Mouse (Mus musculus): Measurements from ENCODE around the gene Krt25. TPM values are rescaled to one million over a fixed set of nuclear protein-coding genes. Genes with fewer than 3 reads are reported as not detected.
A peak's percentile ranks its signal among the peaks of the same experiment; 100 is the strongest.

Krt25 gene
- not detected for total RNA-seq (2022)

DNA sequence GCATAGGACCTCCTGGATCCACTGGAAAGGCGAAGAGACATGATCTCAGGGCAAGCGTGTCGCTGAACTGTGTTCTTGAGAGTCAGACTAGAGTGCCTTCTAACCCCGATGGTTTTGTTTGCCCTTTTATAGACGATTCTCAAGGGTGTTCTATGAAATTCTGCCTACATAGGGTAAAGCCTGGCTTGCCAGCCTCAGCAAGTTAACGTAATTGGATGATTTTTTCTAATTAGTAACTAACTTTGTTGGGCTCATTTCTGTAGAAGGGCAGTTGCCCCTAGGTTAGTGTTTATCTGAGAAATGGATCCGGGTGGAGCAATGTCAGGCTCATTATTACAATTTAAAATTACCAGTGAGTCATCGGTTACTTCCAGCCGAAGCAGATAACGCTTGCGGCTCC is at the start of gene Krt25:
TSS of gene Krt25 (minus strand) at position 101 of the 400 bp plus-strand sequence.
- no peak for DNase-seq (ENCODE audit: low spot score)

DNA sequence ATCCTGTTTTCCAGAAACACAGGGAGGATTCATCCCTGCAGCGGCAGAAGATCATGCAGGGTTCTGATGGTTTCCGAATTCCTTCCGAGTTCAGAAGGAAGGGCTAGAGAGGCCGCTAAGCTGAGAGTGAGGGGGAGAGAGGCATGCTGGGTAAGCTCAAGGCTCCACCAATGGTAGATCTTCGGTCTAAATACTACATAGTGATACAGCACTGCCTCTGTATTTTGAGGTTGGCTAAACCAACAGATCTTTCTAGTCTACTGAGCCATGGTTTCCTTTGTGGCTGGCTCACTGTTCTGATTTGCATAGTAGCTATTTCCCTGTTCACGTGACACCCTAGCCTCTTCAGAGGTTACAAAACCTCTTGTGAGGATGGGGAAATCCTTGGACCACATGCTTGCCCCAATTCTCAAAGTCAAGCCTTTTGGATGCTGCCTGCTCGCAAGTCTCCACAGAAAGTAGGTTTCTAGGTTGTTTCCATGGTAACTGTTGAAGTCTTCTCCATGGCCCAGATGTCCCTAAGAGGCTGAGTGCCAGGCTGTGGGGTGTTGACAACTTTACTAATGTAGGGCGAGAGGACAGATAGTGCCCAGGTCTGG is 47.2 kb upstream of the Krt25 start:
- DNase-seq (ENCODE audit: low spot score), result no peak

DNA sequence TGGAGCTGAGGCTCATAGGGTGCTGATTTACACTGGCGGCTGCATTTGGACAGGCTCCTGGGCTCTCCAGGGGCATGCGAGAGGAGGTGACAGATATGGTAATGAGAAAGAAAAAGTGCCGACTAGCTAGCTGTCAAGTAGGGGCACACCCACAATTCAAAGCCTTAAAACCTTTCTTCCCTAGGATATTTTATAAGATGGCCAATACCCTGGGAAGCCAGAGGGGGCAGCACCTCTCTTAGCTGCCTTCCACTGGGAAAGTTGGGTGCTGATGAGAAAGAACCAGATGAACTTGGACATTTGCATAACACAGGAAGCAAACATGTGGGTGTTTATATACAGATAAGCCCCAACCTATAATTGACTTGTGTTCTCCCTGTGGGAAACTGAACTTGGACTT is 46.5 kb upstream of the Krt25 start:
- no peak for DNase-seq (ENCODE audit: low spot score)

DNA sequence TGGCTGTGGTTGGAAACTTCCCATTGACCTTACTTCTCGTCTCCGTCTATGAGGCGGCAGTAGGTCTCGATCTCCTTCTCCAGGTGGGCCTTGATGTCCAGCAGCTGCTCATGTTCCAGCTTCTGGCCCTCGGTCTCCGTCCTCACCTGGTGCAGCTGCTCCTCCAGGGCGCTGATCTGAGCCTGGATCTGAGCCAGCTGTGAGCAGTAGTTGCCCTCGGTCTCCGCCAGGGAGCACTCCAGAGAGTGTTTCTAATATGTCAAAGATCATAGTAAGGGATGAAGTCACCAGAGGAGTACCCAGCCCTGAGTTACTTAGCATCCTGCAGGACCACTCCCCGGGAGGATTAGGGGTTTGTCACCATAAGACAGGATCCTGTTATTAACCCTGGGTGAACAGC is 44.0 kb upstream of the Krt25 start:
- no peak for DNase-seq (ENCODE audit: low spot score)

DNA sequence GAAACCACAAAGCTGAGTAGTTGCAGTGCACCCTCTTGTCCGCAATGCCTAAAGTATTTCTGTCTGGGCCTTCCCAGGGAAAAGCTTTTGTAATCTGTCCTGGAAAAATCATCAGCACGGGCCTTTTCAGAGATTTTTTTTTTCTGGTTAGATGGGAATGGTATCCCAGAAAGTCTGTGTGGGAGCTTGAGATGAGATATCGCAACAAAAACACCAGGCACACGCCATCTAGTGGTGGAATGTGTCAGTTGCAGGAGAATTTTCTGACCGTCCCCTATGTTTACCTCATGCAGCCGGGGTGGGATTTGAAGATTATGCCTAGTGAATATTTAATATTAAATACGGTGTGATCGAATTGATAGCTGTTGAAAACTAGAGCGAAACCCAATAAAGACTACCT is 41.7 kb upstream of the Krt25 start:
- no peak for DNase-seq (ENCODE audit: low spot score)

DNA sequence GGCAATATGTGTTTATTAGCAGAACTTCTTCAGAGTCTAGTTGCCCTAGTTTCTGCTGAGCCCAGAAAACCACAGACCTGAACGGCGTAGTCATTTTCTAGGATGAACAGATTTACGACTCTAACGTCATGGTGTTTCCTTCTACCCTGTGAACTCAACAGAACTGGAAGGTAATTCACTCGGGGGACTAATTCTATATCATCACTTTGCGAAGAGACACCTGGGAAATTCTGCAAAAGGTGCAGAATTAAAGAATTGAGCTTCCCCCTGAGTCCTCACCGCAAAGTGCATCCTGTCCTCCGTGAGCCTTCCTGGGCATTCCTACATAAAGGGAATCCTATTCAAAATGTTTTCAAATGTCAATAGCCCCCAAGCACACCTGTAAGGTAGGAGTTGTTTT is 38.7 kb upstream of the Krt25 start:
- DNase-seq (ENCODE audit: low spot score), result no peak

DNA sequence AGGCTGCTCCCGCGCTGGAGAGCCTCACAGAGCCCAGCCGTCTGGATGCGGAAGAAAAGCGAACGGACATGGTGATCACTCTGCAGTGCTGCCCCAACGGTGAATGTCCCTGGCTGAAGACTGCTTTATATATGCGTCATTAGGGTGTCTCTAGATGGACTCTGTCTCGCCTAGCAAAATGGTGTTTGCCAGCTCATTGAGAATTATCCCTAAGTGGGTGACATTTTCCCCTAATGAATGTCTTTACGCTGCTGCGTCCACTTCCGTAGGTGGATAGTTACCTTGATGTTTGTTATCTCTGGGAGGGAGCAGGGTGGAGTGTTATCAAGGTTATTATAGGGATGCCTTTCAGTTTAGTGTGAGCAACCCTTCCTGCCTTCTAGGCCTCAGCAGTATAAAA is 28.3 kb upstream of the Krt25 start, which contains the start of gene Krt27:
TSS of gene Krt27 (minus strand) at position 101 of the 400 bp plus-strand sequence.
- DNase-seq (ENCODE audit: low spot score), result no peak

DNA sequence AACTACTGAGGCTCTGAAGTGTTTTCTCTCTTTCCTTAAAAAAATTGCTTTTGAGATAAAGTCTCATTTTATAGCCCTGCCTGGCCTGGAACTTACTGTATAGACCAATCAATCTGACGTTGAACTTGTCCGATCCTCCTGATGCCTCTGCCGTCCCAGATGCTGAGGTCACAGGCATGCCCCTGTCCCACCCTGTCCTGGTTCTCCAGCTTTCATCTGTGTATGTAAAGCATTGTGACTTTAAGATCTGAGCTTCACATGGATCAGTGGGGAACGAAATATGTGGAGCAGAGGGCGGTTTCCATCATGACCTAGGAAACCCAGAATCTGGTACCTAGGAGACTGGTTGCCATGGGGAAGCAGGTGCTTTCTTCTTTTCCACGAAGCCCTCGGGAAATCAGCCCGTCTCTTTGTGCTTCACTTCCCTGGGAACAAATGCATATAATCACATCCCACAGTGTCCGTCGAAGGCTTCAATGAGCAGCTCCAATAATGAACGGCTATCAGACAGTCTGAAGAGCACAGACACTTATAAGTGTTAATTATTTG is 16.6 kb upstream of the Krt25 start:
- no peak for DNase-seq (ENCODE audit: low spot score)

DNA sequence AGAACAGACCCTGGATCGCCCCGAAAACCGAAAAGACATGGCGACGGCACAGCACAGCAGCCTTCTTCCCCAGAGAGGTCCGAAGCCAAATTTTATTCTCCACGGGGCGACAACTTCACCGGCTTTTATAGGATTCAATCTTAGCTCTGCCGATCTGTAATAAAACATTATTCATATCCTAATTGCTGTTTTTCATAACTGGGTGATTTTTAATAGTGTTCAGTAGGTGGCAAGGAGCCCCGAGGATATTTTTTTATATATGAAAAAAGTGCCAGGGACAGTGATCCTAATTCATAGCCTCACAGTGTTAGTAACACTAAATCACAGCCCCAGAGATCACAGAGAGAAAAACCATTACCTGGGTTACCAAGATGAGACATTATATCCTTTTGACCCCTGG is 15.1 kb upstream of the Krt25 start, which contains the start of gene Krt26:
TSS of gene Krt26 (minus strand) at position 101 of the 400 bp plus-strand sequence.
- no peak for DNase-seq (ENCODE audit: low spot score)

DNA sequence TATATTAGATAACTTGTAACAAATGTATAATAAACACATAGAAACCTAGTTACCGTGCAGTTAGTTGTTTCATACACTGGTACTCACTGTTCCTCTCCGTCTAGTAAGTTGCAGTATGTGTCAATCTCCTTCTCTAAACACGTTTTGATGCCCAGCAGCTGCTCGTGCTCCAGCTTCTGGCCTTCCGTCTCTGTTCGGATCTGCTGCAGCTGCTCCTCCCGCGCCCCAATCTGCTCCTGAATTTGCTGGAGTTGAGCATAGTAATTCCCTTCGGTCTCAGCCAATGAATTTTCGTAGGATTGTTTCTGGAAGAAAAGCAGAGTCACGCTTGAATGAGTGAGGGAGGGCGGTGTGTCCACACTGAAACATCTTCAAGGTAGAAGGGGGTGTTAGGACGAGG is 10.7 kb upstream of the Krt25 start:
- DNase-seq (ENCODE audit: low spot score), result no peak

DNA sequence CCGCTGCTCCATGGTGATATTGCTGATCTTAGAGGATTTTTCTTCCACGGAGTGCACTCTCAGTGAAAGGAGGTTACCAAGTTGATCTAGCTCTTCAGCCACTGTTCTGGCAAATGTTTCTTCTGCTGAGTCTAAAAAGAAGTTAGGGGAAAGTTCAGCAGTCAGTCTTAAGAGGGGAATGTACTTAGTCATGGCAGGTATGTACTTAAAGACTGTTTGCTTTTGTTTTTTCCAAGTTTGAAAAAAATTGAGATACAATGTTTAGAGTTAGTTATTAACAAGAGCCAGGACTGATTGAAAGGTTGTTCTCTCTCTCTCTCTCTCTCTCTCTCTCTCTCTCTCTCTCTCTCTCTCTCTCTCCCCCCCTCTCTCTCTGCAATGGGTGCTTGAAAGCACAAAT is 6.9 kb upstream of the Krt25 start:
- DNase-seq (ENCODE audit: low spot score), result no peak

DNA sequence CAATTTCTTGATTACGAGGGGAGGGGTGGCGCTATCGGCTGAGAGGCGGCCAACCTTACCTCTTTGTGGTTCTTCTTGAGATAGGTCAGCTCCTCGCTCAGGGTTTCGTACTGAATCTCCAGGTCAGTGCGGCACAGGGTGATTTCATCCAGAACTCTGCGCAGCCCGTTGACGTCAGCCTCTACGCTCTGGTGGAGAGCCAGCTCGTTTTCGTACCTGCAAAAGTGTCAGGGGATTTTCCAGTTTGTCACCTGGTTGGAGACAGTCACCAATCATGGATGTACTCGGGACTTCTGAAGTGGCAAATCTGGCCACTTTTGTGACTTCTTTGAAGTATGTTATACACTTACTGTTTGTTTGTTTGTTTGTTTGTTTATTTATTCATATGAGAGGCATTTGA is 1.7 kb downstream of the Krt25 start:
- no peak for DNase-seq (ENCODE audit: low spot score)

DNA sequence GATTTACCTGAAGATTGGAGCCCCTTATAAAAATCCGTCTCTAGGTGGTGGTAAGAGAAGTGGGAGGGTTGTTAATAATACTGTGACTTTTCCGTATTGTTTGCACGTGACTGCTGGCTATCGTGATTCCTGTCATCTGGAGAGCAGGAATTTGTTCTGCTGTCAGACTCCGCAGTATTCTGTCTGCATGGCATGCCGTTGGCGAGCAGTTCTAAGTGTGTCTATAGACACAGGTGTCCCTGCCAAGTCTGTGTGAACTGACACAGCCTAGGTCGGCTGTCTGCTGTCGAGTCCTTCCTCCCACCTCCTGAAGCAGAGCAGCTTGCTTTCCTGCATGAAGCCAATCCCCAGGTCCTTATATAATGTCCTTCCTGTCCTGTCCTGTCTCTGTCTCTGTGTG is 3.6 kb downstream of the Krt25 start:
- DNase-seq (ENCODE audit: low spot score), result no peak

DNA sequence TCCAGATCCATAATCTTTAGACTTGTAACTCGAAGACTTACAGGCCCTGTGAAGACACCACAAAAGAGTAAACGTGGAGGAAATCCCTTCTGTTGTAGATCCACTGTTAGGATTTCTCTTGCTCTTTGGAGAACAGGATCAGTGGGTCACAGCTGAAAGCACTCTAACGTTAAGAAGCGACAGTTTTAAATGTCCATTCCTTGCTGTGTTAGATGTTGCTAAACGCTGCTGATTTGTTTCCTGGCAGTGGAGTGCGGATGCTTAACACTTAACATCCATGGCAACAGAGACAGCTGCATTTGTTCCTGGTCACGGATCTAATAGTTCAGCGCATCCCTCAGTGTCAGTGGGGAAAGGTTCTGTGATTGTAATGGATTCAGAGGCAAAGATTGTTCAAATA is 6.2 kb downstream of the Krt25 start:
- no peak for DNase-seq (ENCODE audit: low spot score)

DNA sequence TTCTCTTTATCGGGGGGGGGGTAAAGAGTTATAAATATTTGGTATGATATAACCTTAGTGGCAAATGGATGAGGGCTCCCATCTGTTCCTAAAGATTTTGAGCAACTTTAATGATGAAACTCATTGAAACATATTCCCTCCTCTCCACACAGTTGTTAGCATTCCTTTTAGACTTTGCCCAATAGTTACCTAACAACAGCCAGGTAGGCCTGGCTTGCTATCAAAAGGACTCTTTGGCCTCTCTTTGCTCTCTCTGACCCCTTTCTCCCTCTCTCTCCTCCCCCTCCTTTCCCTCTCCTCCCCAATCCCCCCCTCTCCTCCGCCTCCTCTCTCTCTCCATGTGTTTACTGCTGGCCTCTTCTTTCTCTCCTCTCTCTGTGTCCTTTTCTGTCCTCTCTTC is 8.2 kb downstream of the Krt25 start:
- DNase-seq (ENCODE audit: low spot score), result no peak

DNA sequence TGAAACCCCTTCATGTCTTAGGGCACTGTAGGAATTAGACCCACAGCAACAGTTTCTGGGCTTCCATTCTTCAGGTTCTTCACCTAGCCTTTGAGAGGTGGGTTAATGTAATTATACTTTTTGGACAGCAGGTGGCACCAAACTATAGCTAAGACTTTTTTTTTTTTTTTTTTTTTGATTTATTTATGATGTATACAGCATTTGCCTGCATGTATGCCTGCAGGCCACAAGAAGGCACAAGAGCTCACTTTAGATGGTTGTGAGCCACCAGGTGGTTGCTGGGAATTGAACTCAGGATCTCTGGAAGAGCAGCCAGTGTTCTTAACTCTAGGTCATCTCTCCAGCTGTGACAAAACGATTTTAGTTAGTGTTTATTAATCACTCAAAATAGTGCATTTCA is 11.9 kb downstream of the Krt25 start:
- no peak for DNase-seq (ENCODE audit: low spot score)

DNA sequence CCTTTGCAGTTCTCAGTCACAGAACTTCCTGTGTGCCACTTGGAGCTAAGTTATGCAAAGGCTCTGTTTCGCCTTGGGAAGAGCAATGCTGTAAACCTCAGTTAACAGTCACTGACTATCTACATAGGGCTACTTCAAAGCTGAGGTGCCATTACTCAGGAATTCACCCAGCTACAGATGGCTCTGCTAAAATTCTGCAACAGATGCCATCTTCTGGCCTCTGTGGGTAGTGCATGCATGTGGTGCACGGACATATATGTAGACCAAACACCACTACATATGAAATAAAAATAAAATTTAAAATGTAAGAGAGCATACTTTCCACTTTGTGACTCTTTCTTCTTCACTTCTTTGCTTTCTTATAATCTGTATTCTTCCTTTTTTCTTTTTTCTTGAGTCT is 15.2 kb downstream of the Krt25 start:
- peak; percentile 33 for DNase-seq (ENCODE audit: low spot score)

DNA sequence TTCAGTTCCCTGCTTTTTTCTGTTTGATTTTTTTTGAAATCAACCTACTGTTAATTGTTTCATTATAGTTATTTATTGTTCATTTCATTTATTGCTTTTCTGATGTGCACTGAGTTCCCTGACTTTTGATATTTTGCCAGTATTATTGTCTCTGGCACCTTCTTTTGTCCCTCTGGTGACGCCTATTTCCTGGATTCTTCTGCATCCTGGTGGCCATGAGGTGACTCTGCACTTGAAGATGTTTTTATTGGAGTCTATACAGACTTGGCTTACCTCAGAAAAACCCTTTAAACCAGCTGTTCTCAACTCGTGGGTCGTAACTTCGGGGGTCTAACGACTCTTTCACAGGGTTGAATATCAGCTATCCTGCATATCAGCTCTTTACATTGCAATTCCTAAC is 27.7 kb downstream of the Krt25 start:
- no peak for DNase-seq (ENCODE audit: low spot score)

DNA sequence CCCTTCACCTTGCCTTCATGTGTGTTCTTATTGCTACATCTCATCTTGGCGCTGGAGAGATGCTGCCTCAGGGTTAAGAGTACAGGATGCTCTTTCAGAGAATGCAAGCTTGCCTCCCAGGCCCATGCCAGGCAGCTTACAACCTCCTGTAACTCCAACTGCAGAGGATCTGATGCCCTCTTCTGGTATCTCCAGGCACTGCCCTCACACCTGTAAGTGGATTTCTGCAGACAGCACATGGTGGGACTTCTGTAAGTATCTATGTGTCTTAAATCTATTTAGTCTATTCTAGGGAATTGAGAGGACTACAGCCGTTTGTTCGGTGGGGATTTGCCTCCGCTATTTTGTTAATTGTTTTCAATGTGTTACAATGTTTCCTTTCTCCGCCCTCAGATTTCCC is 29.9 kb downstream of the Krt25 start:
- DNase-seq (ENCODE audit: low spot score), result peak; percentile 14

DNA sequence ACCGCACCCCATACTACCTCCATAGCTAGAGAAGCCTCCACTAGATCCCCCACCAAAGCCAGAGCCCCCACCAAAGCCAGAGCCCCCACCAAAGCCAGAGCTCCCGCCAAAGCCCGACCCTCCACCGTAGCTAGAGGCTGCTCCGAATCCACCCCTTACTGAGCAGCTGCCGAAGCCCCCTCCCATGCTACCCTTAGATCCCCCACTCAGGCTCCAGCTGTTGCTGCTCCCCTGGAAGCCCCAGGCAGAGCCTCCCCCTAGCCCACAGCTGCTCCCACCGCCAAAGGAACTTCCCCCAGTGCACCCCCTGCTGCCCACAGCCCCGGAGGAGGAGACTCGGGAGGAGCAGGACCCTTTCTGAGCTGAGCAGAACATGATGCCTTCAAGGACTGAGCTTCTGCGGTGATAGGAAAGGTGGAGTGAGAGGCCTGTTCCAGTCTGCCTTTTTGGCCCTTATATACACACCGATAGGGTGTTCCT is 37.9 kb downstream of the Krt25 start, which contains the start of gene Krt24:
TSS of gene Krt24 (minus strand) at position 430 of the 480 bp plus-strand sequence.
- DNase-seq (ENCODE audit: low spot score), result no peak

DNA sequence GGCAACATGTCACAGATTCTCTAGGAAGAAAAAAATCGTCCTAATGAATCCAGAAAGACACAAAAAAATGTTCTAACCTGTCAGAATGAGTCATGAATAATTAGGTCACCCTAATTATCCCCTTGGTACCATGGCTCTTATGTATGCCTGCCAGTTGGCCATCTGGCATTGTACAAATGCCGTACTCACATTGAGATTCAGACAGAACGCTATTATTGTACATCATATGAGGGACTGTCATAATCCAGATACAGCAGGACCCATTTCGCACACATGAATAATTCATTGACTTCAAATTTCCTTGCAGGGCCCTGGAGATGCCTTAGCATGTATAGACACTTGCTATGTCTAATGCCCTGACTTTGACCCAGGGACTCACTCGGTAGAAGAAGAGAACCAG is 38.7 kb downstream of the Krt25 start:
- DNase-seq (ENCODE audit: low spot score), result no peak

DNA sequence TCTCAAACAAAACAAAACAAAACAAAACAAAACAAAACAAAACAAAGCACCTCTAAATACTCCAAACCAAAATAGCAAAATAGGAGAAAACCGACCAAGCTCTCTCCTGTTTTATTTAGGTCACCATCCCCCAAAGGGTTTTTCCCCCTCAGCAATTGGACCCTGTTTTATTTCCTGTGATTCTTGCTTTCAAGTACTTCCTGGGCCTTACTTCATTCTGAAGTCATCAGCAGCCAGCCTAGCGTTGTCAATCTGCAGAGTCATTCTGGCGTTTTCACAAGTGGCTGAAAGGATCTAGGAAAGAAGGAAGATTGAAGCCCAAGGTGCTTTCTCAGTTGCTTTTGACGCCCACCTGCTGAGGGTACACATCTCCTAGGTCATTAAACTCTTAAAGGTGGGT is 39.4 kb downstream of the Krt25 start:
- DNase-seq (ENCODE audit: low spot score), result no peak

DNA sequence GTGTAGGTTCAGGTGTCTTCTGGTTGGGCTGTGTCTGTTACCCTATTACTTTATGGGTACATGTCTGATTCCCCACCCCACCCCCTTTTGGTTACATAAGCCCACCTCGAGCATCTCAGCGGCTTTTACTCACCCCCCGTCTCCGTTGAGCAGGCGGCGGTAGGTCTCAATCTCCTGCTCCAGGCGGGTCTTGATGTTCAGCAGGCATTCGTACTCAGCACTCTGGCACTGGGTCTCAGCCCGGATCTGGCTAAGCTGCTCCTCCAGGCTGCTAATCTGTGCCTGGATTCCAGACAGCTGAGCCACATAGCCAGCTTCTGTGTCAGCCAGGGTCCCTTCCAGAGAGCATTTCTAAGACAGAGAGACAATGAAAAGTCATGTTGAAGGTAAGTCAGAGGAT is 41.6 kb downstream of the Krt25 start:
- DNase-seq (ENCODE audit: low spot score), result no peak

DNA sequence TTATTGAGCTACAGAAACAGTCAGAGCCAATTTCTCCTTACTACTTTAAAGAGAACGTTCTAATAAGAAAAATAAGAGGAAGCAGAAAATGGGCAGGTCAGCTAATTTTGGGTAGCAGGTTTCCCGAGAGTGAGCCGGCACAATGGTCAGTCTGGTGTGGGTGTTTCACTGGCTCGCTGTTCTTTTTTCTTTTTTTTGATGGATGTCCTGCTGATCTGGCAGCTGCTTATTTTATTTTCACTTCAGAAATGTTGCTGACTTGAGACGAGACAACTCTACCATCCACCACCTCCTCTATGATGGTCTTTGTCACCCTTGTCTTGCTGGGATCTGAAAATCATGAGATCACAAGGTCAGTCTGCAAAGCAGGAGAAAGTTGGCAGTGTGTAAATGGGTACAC is 42.8 kb downstream of the Krt25 start:
- no peak for DNase-seq (ENCODE audit: low spot score)
